Mouse (Mus musculus) thymus, adult 2 months (tissue): ENCODE results near the gene Yipf1. TPM values are rescaled to one million over a fixed set of nuclear protein-coding genes. Genes with fewer than 3 reads are reported as not detected.

ENCODE experiments used
- DNase-seq: peaks from one replicate; pipeline ENCODE4 v3.0.0; 2021
- H3K27ac ChIP-seq: fragments of 200-500 bp; 2 replicates; pipeline ENCODE4 v1.5.1; 2012; ENCODE audit warnings: low read length, control low read depth; ENCODE audit not compliant: control insufficient read depth, insufficient read depth
- H3K27me3 ChIP-seq: fragments of 200-500 bp; 2 replicates; pipeline ENCODE4 v1.6.1; 2012; ENCODE audit warnings: mild to moderate bottlenecking, low read length, moderate library complexity, mixed read lengths; ENCODE audit not compliant: control insufficient read depth, insufficient read depth
- H3K36me3 ChIP-seq: fragments of 200-500 bp; 2 replicates; pipeline ENCODE4 v1.6.1; 2012; ENCODE audit warnings: mild to moderate bottlenecking, low read length, moderate library complexity; ENCODE audit not compliant: control insufficient read depth, insufficient read depth
- H3K4me1 ChIP-seq: fragments of 200-500 bp; replicated peaks from 2 replicates; pipeline ENCODE4 v1.6.1; 2012; ENCODE audit warnings: low read length; ENCODE audit not compliant: control insufficient read depth, insufficient read depth
- H3K4me3 ChIP-seq: fragments of 200-500 bp; 2 replicates; pipeline ENCODE4 v1.5.1; 2012; ENCODE audit warnings: mild to moderate bottlenecking, low read length, control low read depth, moderate library complexity; ENCODE audit not compliant: control insufficient read depth, insufficient read depth
- CTCF ChIP-seq: fragments of 200-500 bp; IDR thresholded peaks from 2 replicates; pipeline ENCODE4 v1.5.1; 2012; ENCODE audit warnings: mild to moderate bottlenecking, control low read depth, low read length, moderate library complexity, borderline replicate concordance; ENCODE audit not compliant: control insufficient read depth, poor library complexity, insufficient read depth; ENCODE audit errors: extremely low read depth
- POLR2A ChIP-seq: fragments of 200-500 bp; IDR thresholded peaks from 2 replicates; pipeline ENCODE4 v1.6.1; 2012; ENCODE audit warnings: mild to moderate bottlenecking, low read length, control low read depth, moderate library complexity; ENCODE audit not compliant: control insufficient read depth, poor library complexity, insufficient read depth; ENCODE audit errors: extremely low read depth
- WGBS: fragments of 180-500 bp; shearing (Covaris S2); methylation state at CpG from one replicate; pipeline ENCODE4 v1.1.7; 2018; 5-methylcytosine and 5-hydroxymethylcytosine counted together
- polyA plus RNA-seq: library from polyadenylated mRNA; depleted of rRNA; stranded (reverse); fragments of >200 nt; gene quantifications from 2 replicates; pipeline ENCODE4 v1.2.3, GENCODE M21; 2012; rRNA removed

The Yipf1 gene
- polyA plus RNA-seq = 52.0 and 57.1 TPM in 2 replicates

DNA sequence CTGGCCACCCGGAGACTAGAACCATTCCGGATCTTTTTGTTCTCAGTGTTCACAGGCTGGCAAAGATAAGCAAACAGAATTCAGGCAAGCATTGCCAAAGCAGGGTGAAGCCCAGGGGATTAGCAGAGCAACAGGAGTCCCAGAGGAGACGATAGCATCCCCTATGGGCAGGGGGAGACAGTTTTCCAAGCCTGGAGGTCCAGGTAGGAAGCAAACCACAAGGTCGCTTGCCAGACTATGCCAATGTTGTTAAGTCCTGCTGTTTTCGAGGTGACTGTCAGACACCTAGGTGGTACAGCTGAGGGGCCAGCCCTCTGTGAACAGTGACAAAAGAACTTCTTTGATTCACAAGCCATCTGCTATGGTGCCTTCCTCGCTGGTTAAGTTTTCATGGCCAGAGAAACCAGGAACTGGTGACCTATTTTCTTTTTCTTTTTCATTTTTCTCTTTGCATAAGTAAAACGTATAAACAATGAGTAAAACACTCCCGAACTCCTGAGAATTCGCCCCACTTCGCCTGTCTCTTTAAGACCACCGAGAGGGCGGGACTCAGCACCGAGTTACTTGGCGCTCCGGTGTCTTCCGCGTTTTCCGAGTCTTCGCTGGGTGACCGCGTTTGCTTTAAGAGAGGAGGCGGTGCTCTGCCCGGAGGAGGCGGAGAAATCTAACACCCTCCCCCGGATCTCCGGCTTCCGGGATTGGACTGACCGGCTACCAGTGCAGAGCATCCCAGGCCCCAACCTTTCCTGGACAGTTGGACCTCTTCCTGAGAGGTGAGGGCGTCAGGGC lies at the start of gene Yipf1:
Yipf1 (plus strand) TSS at position 674 of the 789 bp plus-strand sequence.
- no peaks in the 10 kb centered on the region for H3K27me3 ChIP-seq
- peaks cover 12% of the 10 kb centered on the region for H3K4me1 ChIP-seq
- H3K27ac ChIP-seq = peak within 1 kb of the TSS; percentile 69
- H3K36me3 ChIP-seq = peaks cover 12% of the 10 kb centered on the region
- no peak for TF ChIP-seq CTCF
- peak; percentile 53 for TF ChIP-seq POLR2A
- WGBS = 3% methylated on average over 29 of the region's 29 CpGs
- peak within 1 kb of the TSS; percentile 88 for H3K4me3 ChIP-seq
- peak; percentile 92 for DNase-seq

DNA sequence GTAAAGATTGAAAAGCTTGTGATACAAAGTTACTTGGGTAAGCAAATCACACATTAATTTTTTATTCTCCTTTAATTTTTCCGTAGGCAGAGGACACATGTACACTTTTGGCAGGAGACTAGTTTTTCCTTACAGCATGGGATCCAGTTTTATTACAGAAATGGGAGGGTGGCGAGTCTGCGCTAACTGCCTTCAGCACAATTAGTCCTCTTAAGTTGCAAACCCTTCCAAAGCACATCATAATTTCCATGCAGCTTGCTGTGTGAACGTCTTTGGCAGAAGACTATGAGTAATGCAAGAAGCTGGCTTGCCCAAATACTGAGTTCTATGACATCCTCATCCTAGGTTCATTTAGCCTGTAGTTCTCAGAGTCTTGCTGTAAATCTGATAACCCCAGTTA lies 40.5 kb upstream of the Yipf1 start:
- whole genome bisulfite sequencing = 87% methylated on average over 4 of the region's 4 CpGs
- DNase-seq = no peak
- H3K27me3 ChIP-seq = no peaks in the 10 kb centered on the region

DNA sequence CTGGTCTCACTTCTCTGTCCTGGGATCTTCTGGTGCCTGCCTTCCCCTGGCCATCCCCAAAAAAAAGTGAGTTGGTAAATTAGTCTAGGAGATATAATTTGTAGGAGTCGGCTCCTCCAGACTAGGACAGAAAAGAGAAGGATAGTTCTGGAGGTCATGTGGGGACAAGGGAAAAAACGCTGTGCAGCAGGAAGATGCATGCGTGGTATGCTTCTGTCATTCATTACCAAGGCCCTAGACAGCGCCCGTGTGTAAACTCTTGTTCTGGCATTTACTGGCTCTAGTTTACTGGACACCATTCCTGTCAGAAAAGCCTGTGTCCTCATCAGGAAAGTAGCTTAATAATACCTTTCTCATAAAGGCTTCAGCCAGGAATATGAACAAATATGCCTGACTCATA lies 39.7 kb upstream of the Yipf1 start:
- Histone ChIP-seq H3K27ac (no peak overlapping the region), H3K4me1 (no peaks in the 10 kb centered on the region), H3K36me3 (peaks cover 8% of the 10 kb centered on the region; the same call in 1 of the 2 replicates), H3K27me3 (no peaks in the 10 kb centered on the region), H3K4me3 (no peak overlapping the region)
- TF ChIP-seq POLR2A (no peak), CTCF (no peak)
- WGBS = 89% methylated on average over 5 of the region's 5 CpGs
- DNase-seq = no peak

More for the DNA sequence above, 40.5 kb upstream of the Yipf1 start:
- TF ChIP-seq CTCF (no peak), POLR2A (no peak)
- Histone ChIP-seq H3K27ac (no peak overlapping the region), H3K4me3 (no peak overlapping the region), H3K36me3 (peaks cover 8% of the 10 kb centered on the region; the same call in 1 of the 2 replicates), H3K4me1 (no peaks in the 10 kb centered on the region)

DNA sequence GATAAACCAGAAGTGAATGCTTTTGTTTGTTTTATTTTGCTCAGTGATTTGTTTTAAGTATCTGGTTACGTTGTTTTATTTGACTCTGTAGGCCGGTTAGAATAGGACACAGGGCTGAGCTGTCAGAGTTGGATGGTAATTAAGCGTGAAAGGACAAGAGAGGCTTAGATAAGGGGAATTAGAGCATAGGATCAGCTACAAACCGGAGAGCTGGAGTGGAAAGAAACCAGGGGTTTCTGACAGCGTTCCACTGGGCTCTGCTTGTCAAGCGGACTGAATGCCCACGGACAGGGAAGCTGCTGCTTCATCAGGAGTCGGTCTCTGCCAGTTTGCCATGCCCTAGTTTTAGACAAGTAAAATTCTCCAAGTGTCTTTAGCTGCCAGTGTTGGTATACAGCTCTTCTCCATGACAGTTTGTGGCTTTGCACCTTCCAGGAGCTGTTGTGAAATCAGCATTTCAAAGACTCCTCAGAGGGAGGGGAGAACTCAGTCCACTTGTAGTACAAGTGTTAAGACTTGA lies 35.9 kb upstream of the Yipf1 start:
- H3K27ac ChIP-seq = no peak overlapping the region
- TF ChIP-seq CTCF (no peak), POLR2A (no peak)

DNA sequence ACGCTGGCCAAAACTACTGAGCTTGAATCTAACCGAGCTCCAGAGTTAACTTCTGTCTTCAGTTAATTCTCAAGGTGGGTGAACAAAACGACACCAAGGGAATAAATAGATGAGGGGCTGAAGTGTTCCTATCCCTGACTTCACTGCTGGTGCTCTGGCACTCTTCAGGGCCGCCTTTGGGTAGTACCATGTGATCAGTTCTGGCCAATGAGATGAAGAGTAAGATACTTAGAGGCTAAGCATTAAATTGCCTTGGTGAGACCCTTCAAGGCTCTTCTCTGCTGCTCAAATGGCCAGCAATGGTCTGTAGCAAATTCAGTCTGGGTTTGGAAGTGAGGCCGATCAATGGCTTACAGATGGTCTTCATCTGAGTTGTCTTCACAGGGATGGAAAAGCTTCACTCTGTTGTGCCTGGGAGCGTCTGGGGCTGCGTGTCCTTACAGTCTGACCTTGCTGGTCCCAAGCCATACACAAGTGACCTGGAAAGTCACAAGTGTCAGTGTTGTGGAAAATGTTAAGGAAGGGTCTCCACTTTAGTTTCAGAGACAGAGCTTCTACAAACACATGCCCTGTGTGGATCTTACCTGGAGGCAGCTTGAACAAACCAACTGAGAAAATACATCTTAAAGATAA lies 33.2 kb upstream of the Yipf1 start:
- H3K4me1 ChIP-seq = no peaks in the 10 kb centered on the region
- no peaks in the 10 kb centered on the region for H3K27me3 ChIP-seq
- no peak for DNase-seq
- H3K4me3 ChIP-seq = no peak overlapping the region
- H3K27ac ChIP-seq = no peak overlapping the region
- peaks cover 13% of the 10 kb centered on the region for H3K36me3 ChIP-seq
- WGBS = 95% methylated on average over 7 of the region's 7 CpGs
- TF ChIP-seq CTCF (no peak), POLR2A (no peak)

More for the DNA sequence above, 35.9 kb upstream of the Yipf1 start:
- Histone ChIP-seq H3K27me3 (no peaks in the 10 kb centered on the region), H3K36me3 (peaks cover 20% of the 10 kb centered on the region), H3K4me1 (no peaks in the 10 kb centered on the region), H3K4me3 (no peak overlapping the region)
- WGBS = 87% methylated on average over 8 of the region's 8 CpGs
- no peak for DNase-seq

DNA sequence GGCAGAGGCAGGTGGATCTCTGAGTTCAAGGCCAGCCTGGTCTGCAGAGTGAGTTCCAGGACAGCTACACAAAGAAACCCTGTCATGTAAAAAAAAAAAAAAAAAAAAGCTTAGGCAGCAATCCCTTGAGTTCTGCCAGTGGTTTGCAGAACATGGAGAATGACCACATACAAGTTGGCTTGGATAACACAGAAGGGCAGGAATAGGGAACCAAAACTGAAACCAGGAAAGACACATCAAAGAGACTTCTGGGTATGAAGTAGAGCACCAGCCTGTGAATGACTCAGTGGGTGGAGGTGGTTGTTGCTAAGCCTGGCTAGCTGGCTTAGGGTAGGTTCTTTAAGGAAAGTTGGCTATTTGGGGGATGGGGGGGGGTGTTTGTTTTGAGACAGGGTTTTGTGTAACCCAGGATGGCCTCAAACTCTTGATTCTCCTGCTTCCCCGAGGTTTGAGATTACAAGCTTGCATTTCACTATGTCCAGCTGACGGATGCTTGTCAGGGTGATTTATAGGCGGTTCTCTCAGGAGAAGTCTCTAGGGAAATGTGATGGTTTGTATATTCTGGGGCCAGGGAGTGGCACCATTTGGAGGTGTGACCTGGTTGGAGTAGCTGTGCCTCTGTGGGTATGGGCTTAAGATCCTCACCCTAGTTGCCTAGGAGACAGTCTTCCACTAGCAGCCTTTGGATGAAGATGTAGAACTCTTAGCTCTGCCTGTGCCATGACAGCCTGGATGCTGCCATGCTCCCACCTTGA lies 28.5 kb upstream of the Yipf1 start:
- Histone ChIP-seq H3K4me1 (no peaks in the 10 kb centered on the region), H3K27me3 (no peaks in the 10 kb centered on the region), H3K36me3 (peaks cover 5% of the 10 kb centered on the region; the same call in 1 of the 2 replicates), H3K27ac (no peak overlapping the region), H3K4me3 (no peak overlapping the region)
- TF ChIP-seq CTCF (no peak), POLR2A (no peak)
- no peak for DNase-seq
- 82% methylated on average over 3 of the region's 3 CpGs for whole genome bisulfite sequencing
